Comparison of ENCODE assay signal across 12 mouse cellular contexts in genomic region chr6:60935448-60936130, GRCm38 (mm10). TPM values are rescaled to one million over a fixed set of nuclear protein-coding genes. Genes with fewer than 3 reads are reported as not detected.
DNase-seq lines count a peak whose midpoint lies in the region; ATAC-seq lines count a peak whose summit lies in the region.
"Had no signal": no experiment of that assay in that cellular context is flagged by ENCODE, and none has a peak within 500 bp of the region (broad histone marks: within the 10 kb centered on the region; RNA-seq: fewer than 3 reads in every experiment).

No protein-coding gene starts in this region.

- H3K36me3 ChIP-seq in midbrain, embryonic 11.5 days (ENCODE audit: control insufficient read depth, insufficient read depth, low read length): no peaks in the 10 kb centered on the region
- no peaks in the 10 kb centered on the region for H3K36me3 ChIP-seq in midbrain, embryonic 14.5 days (ENCODE audit: control insufficient read depth, insufficient read depth, low read length)
- H3K36me3 ChIP-seq in liver, embryonic 13.5 days: no peaks in the 10 kb centered on the region
- no peaks in the 10 kb centered on the region for H3K36me3 ChIP-seq in stomach, embryonic 16.5 days (ENCODE audit: control insufficient read depth, insufficient read depth, low read length)
- H3K36me3 ChIP-seq: limb, embryonic 13.5 days; neural tube, embryonic 12.5 days had no signal

- H3K4me1 ChIP-seq in midbrain, embryonic 11.5 days (ENCODE audit: control insufficient read depth, insufficient read depth, low read length): no peaks in the 10 kb centered on the region
- no peaks in the 10 kb centered on the region for H3K4me1 ChIP-seq in midbrain, embryonic 14.5 days (ENCODE audit: control insufficient read depth, insufficient read depth, low read length)
- H3K4me1 ChIP-seq in liver, embryonic 13.5 days (replicated peaks): peaks cover 40% of the 10 kb centered on the region
- H3K4me1 ChIP-seq in stomach, embryonic 16.5 days (ENCODE audit: control insufficient read depth, insufficient read depth, low read length): no peaks in the 10 kb centered on the region; the same call in 1 of the 2 replicates
- H3K4me1 ChIP-seq: limb, embryonic 13.5 days; neural tube, embryonic 12.5 days had no signal

- no peaks in the 10 kb centered on the region for H3K9me3 ChIP-seq in midbrain, embryonic 11.5 days (ENCODE audit: control insufficient read depth, low read length)
- no peaks in the 10 kb centered on the region for H3K9me3 ChIP-seq in midbrain, embryonic 14.5 days (ENCODE audit: control insufficient read depth, low read length)
- no peaks in the 10 kb centered on the region for H3K9me3 ChIP-seq in liver, embryonic 13.5 days (replicated peaks)
- H3K9me3 ChIP-seq in stomach, embryonic 16.5 days (replicated peaks; ENCODE audit: control insufficient read depth, low read length): no peaks in the 10 kb centered on the region
- H3K9me3 ChIP-seq: limb, embryonic 13.5 days; neural tube, embryonic 12.5 days had no signal

- H3K27ac ChIP-seq in midbrain, embryonic 11.5 days (ENCODE audit: low read depth, low read length): no peak overlapping the region
- H3K27ac ChIP-seq in midbrain, embryonic 14.5 days (replicated peaks; ENCODE audit: low read depth, low read length): no peak overlapping the region
- H3K27ac ChIP-seq in liver, embryonic 13.5 days: peak overlapping the region; percentile 98
- no peak overlapping the region for H3K27ac ChIP-seq in stomach, embryonic 16.5 days (ENCODE audit: low read length)
- H3K27ac ChIP-seq: kidney, postnatal 0 days; limb, embryonic 13.5 days; neural tube, embryonic 12.5 days had no signal

- H3K4me3 ChIP-seq in midbrain, embryonic 11.5 days (ENCODE audit: low read depth, low read length): no peak overlapping the region
- H3K4me3 ChIP-seq in midbrain, embryonic 14.5 days (replicated peaks; ENCODE audit: low read depth, low read length): no peak overlapping the region
- H3K4me3 ChIP-seq in liver, embryonic 13.5 days (replicated peaks): peak overlapping the region; percentile 33; the same call in 1 of the 2 replicates
- H3K4me3 ChIP-seq in stomach, embryonic 16.5 days (replicated peaks; ENCODE audit: low read length): no peak overlapping the region
- H3K4me3 ChIP-seq: limb, embryonic 13.5 days; neural tube, embryonic 12.5 days had no signal

- ATAC-seq in midbrain, embryonic 11.5 days (ENCODE audit: low FRiP score): no peak
- no peak for ATAC-seq in midbrain, embryonic 14.5 days (ENCODE audit: low FRiP score, low TSS enrichment)
- peak; percentile 90 for ATAC-seq in common myeloid progenitor, adult 5-6 weeks (replicated peaks; ENCODE audit: low read depth, poor library complexity, severe bottlenecking)
- peak; percentile 92 for ATAC-seq in liver, embryonic 13.5 days (ENCODE audit: low read depth)
- peak; percentile 44; the same call in 1 of the 2 replicates for ATAC-seq in stomach, embryonic 16.5 days (ENCODE audit: insufficient read depth, low FRiP score)
- ATAC-seq: hindbrain, embryonic 16.5 days had no signal

- no peaks in the 10 kb centered on the region for H3K27me3 ChIP-seq in midbrain, embryonic 11.5 days (ENCODE audit: control insufficient read depth, insufficient read depth, low read length)
- no peaks in the 10 kb centered on the region for H3K27me3 ChIP-seq in midbrain, embryonic 14.5 days (ENCODE audit: control insufficient read depth, insufficient read depth, low read length)
- H3K27me3 ChIP-seq in liver, embryonic 13.5 days: no peaks in the 10 kb centered on the region
- H3K27me3 ChIP-seq in stomach, embryonic 16.5 days (ENCODE audit: control insufficient read depth, insufficient read depth, low read length): no peaks in the 10 kb centered on the region
- H3K27me3 ChIP-seq: limb, embryonic 13.5 days; neural tube, embryonic 12.5 days had no signal

- WGBS in midbrain, embryonic 11.5 days: 82% methylated on average over 4 of the region's 4 CpGs
- WGBS in midbrain, embryonic 14.5 days: 79% methylated on average over 4 of the region's 4 CpGs
- WGBS in liver, embryonic 13.5 days (ENCODE audit: insufficient replicate concordance): 10% methylated on average over 4 of the region's 4 CpGs
- WGBS in stomach, embryonic 16.5 days: 58% methylated on average over 4 of the region's 4 CpGs

- DNase-seq in midbrain, embryonic 11.5 days (ENCODE audit: low spot score, missing footprints): peak; percentile 62
- DNase-seq in midbrain, embryonic 14.5 days: no peak
- DNase-seq in liver, embryonic 13.5 days: peak; percentile 80
- no peak for DNase-seq in cerebellum, postnatal 36 days
- no peak for DNase-seq in frontal cortex, postnatal 36 days (ENCODE audit: low spot score in 2 of 2)
- DNase-seq: cerebellum, postnatal 10 days had no signal

- H3K4me2 ChIP-seq in midbrain, embryonic 11.5 days: no peak overlapping the region
- H3K4me2 ChIP-seq in midbrain, embryonic 14.5 days (ENCODE audit: low read length): no peak overlapping the region
- H3K4me2 ChIP-seq in liver, embryonic 13.5 days: peak overlapping the region; percentile 72
- H3K4me2 ChIP-seq in stomach, embryonic 16.5 days (ENCODE audit: low read depth, low read length): no peak overlapping the region
- H3K4me2 ChIP-seq: limb, embryonic 13.5 days; neural tube, embryonic 12.5 days had no signal

- no peak overlapping the region for H3K9ac ChIP-seq in midbrain, embryonic 11.5 days (ENCODE audit: low read length)
- no peak overlapping the region for H3K9ac ChIP-seq in midbrain, embryonic 14.5 days (replicated peaks; ENCODE audit: low read length)
- peak overlapping the region; percentile 73 for H3K9ac ChIP-seq in liver, embryonic 13.5 days
- H3K9ac ChIP-seq in stomach, embryonic 16.5 days (ENCODE audit: low read length): no peak overlapping the region
- H3K9ac ChIP-seq: limb, embryonic 13.5 days; neural tube, embryonic 12.5 days had no signal

RNA-seq across cellular contexts. Expression of gene Mmrn1, which starts 10.8 kb away (rescaled TPM):
- polyA plus RNA-seq in midbrain, embryonic 11.5 days (2014; fragmentation: Nextera tagmentation; extraction: Ambion mirVana): 5.7 and 6.4 TPM in 2 replicates
- 0.72 and 3.5 TPM in 2 replicates for polyA plus RNA-seq in midbrain, embryonic 14.5 days (2014; fragmentation: Nextera tagmentation; extraction: Ambion mirVana)
- total RNA-seq in common myeloid progenitor, adult 5-6 weeks (2017): 15.2 and 22.6 TPM in 2 replicates
- polyA plus RNA-seq in liver, embryonic 13.5 days (2015; fragmentation: Nextera tagmentation; extraction: Ambion mirVana): 6.1 and 8.3 TPM in 2 replicates
- polyA plus RNA-seq in stomach, embryonic 16.5 days (2015; fragmentation: Nextera tagmentation; extraction: Ambion mirVana): 4.4 and 5.7 TPM in 2 replicates

Comparison
In these comparisons a context has a peak if more than half of its experiments do, and no peak if none do; other contexts are left out.
1. DNase-seq: peak in midbrain, embryonic 11.5 days (single experiment) and liver, embryonic 13.5 days (single experiment); none in midbrain, embryonic 14.5 days (single experiment), cerebellum, postnatal 36 days (0 of 2) and frontal cortex, postnatal 36 days (0 of 2).
2. ATAC-seq: peak in common myeloid progenitor, adult 5-6 weeks (single experiment), liver, embryonic 13.5 days (single experiment) and stomach, embryonic 16.5 days (single experiment); none in midbrain, embryonic 11.5 days (single experiment) and midbrain, embryonic 14.5 days (single experiment).